43 mouse cellular contexts compared by ENCODE assay signal in the genomic region with DNA sequence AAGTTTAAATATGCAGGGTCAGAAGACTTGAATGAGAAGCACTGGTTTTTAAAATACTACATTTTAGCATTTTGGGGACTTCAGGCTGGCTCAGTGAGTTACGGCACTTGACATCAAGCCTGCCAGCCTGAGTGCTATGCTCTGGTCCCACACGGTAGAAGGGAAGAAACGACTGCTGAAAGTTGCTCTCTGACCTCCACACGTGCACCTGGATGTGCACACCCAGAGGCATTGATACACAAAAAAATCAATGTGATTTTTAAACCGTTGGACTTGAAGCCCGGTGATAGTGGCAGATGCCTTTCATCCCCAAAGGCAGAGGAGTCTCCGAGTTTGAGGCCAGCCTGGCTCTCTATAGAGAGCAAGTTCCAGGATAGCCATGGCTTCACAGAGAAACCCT. TPM values are rescaled to one million over a fixed set of nuclear protein-coding genes. Genes with fewer than 3 reads are reported as not detected.
"Had no signal": no experiment of that assay in that cellular context is flagged by ENCODE, and none has a peak within 500 bp of the region (broad histone marks: within the 10 kb centered on the region; RNA-seq: fewer than 3 reads in every experiment).

No protein-coding gene starts in this region.

- H3K9me3 ChIP-seq: heart, embryonic 10.5 days; heart, embryonic 12.5 days; heart, embryonic 13.5 days; heart, embryonic 15.5 days; hindbrain, embryonic 10.5 days; hindbrain, embryonic 12.5 days; hindbrain, embryonic 13.5 days; hindbrain, embryonic 15.5 days; intestine, embryonic 15.5 days; kidney, embryonic 15.5 days had no signal

- DNase-seq: heart, postnatal 10 days; heart, postnatal 14 days; heart, postnatal 36 days; heart, postnatal 4 days; kidney, adult 11 months; kidney, adult 18-20 months; kidney, adult 2 months; kidney, adult 8-10 months; kidney, adult 9 months; kidney, postnatal 10 days; kidney, postnatal 14 days; kidney, postnatal 25 days; kidney, postnatal 36 days; kidney, postnatal 4 days; layer of hippocampus, adult 9-11 months; layer of hippocampus, postnatal 36 days had no signal

- H3K4me2 ChIP-seq: heart, embryonic 11.5 days; heart, embryonic 12.5 days; heart, embryonic 13.5 days; heart, embryonic 15.5 days; hindbrain, embryonic 12.5 days; hindbrain, embryonic 13.5 days; hindbrain, embryonic 14.5 days; hindbrain, embryonic 15.5 days; intestine, embryonic 15.5 days; kidney, embryonic 15.5 days had no signal

- H3K36me3 ChIP-seq: heart, embryonic 10.5 days; heart, embryonic 12.5 days; heart, embryonic 13.5 days; heart, embryonic 15.5 days; hindbrain, embryonic 10.5 days; hindbrain, embryonic 12.5 days; hindbrain, embryonic 13.5 days; hindbrain, embryonic 15.5 days; intestine, embryonic 15.5 days; kidney, embryonic 15.5 days had no signal

- H3K4me1 ChIP-seq: intestine, embryonic 15.5 days had no signal

- ATAC-seq: hindbrain, embryonic 16.5 days; hindbrain, postnatal 0 days; inflammation-experienced regulatory T-cells, adult 6 months; intestine, embryonic 15.5 days; intestine, embryonic 16.5 days; intestine, postnatal 0 days had no signal

- H3K4me3 ChIP-seq: heart, embryonic 10.5 days; heart, embryonic 12.5 days; heart, embryonic 13.5 days; heart, embryonic 15.5 days; hindbrain, embryonic 10.5 days; hindbrain, embryonic 12.5 days; hindbrain, embryonic 13.5 days; hindbrain, embryonic 15.5 days; intestine, embryonic 15.5 days; kidney, embryonic 15.5 days; layer of hippocampus, adult 2 months had no signal

- H3K27ac ChIP-seq: heart, embryonic 10.5 days; heart, embryonic 13.5 days; heart, embryonic 15.5 days; hindbrain, embryonic 10.5 days; hindbrain, embryonic 12.5 days; hindbrain, embryonic 13.5 days; hindbrain, embryonic 14.5 days; hindbrain, embryonic 15.5 days; hindbrain, postnatal 0 days; intestine, embryonic 15.5 days; kidney, embryonic 15.5 days; kidney, postnatal 0 days; layer of hippocampus, adult 2 months had no signal

- H3K9ac ChIP-seq: heart, embryonic 12.5 days; heart, embryonic 13.5 days; heart, embryonic 15.5 days; hindbrain, embryonic 12.5 days; hindbrain, embryonic 13.5 days; hindbrain, embryonic 14.5 days; hindbrain, embryonic 15.5 days; intestine, embryonic 15.5 days; kidney, embryonic 15.5 days had no signal

RNA-seq across cellular contexts. Expression of a gene that starts 7.5 kb away (rescaled TPM):
- total RNA-seq: heart, postnatal 10 days; heart, postnatal 14 days; heart, postnatal 25 days; heart, postnatal 36 days; heart, postnatal 4 days; hematopoietic stem cell, adult 5-6 weeks had no signal
- polyA plus RNA-seq: heart, embryonic 10.5 days; heart, embryonic 11.5 days; heart, embryonic 12.5 days; heart, embryonic 13.5 days; heart, embryonic 14.5 days; heart, embryonic 15.5 days; heart, embryonic 16.5 days; heart, postnatal 0 days; inflammation-experienced regulatory T-cells, adult 6 months; intestine, embryonic 15.5 days; intestine, embryonic 16.5 days; intestine, postnatal 0 days; kidney, embryonic 14.5 days; kidney, embryonic 15.5 days; kidney, embryonic 16.5 days; large intestine, adult 2 months had no signal
